Mouse (Mus musculus) testis, adult 2 months (tissue): ENCODE measurements around the gene Immp2l. TPM values are rescaled to one million over a fixed set of nuclear protein-coding genes. Genes with fewer than 3 reads are reported as not detected.

Source experiments
- H3K27ac ChIP-seq: fragments of 200-500 bp; 2 replicates; pipeline ENCODE4 v1.5.1; 2012; ENCODE audit warnings: low read depth, low read length; ENCODE audit not compliant: control insufficient read depth, insufficient read depth
- H3K27me3 ChIP-seq: fragments of 200-500 bp; 2 replicates; pipeline ENCODE4 v1.6.1; 2012; ENCODE audit warnings: mild to moderate bottlenecking, low read length, moderate library complexity; ENCODE audit not compliant: control insufficient read depth, insufficient read depth
- H3K36me3 ChIP-seq: fragments of 200-500 bp; 2 replicates; pipeline ENCODE4 v1.6.1; 2012; ENCODE audit warnings: mild to moderate bottlenecking, low read length; ENCODE audit not compliant: control insufficient read depth, insufficient read depth
- H3K4me1 ChIP-seq: fragments of 200-500 bp; 2 replicates; pipeline ENCODE4 v1.6.1; 2012; ENCODE audit warnings: low read length; ENCODE audit not compliant: control insufficient read depth, insufficient read depth
- H3K4me3 ChIP-seq: fragments of 200-500 bp; 2 replicates; pipeline ENCODE4 v1.5.1; 2012; ENCODE audit warnings: low read depth, mild to moderate bottlenecking, low read length, moderate library complexity, mixed read lengths; ENCODE audit not compliant: control insufficient read depth
- CTCF ChIP-seq: fragments of 200-500 bp; IDR thresholded peaks from 2 replicates; pipeline ENCODE4 v1.5.1; 2012; ENCODE audit warnings: low read depth, mild to moderate bottlenecking, inconsistent platforms, low read length, moderate library complexity; ENCODE audit not compliant: control insufficient read depth, insufficient read depth, insufficient replicate concordance
- POLR2A ChIP-seq: fragments of 200-500 bp; IDR thresholded peaks from 2 replicates; pipeline ENCODE4 v1.6.1; 2012; ENCODE audit warnings: low read depth, mild to moderate bottlenecking, inconsistent platforms, low read length, moderate library complexity; ENCODE audit not compliant: control insufficient read depth
- polyA plus RNA-seq: library from polyadenylated mRNA; depleted of rRNA; stranded (reverse); fragments of >200 nt; gene quantifications from 2 replicates; pipeline ENCODE4 v1.2.3, GENCODE M21; 2012

The Immp2l gene
- polyA plus RNA-seq, 1 experiment, result 45.4 TPM

DNA sequence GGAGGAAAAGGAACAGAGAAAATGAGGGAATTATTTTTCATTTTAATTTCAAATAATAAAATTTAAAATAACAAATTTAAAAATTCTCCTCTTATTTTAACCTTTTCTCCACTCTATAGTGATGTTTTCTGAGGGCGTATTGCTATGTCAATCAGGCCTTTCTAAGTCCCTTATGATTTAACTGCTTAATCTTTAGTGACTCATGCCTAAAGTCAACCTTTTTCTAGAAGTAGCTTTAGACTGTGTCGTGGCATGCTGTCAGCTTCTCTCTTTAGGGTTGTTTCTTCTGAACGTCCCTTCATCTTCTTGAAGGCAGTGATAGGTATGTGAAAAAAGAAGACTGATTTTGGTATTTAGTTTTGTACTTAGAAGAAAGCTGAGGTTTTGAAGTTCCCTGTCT, 214.0 kb downstream of the Immp2l start:
- Histone ChIP-seq H3K27me3 (no peaks in the 10 kb centered on the region), H3K4me1 (no peaks in the 10 kb centered on the region), H3K4me3 (no peak overlapping the region), H3K27ac (no peak overlapping the region), H3K36me3 (no peaks in the 10 kb centered on the region)
- TF ChIP-seq POLR2A (no peak), CTCF (no peak)

DNA sequence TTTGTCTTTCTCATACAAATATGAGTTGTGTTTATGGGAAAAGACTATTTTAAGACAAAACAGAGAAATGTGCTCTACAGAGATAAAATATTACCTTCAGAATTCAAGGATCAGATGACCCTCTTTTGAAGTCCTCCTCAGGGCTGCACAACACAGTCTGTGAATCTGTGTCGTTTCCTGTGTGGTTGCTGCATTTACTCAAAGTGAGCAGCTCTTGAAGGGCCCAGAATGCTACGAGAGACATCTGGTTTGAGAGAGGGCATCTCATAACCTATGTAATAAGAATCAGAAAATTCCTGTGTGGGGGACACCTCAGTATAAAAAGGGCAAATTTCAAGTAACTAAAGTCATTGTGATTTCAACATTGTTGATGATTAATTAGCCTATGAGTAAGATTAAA, 217.3 kb downstream of the Immp2l start:
- Histone ChIP-seq H3K27me3 (no peaks in the 10 kb centered on the region), H3K4me1 (no peaks in the 10 kb centered on the region), H3K27ac (no peak overlapping the region), H3K36me3 (no peaks in the 10 kb centered on the region), H3K4me3 (no peak overlapping the region)
- no peak for TF ChIP-seq CTCF
- no peak for TF ChIP-seq POLR2A

DNA sequence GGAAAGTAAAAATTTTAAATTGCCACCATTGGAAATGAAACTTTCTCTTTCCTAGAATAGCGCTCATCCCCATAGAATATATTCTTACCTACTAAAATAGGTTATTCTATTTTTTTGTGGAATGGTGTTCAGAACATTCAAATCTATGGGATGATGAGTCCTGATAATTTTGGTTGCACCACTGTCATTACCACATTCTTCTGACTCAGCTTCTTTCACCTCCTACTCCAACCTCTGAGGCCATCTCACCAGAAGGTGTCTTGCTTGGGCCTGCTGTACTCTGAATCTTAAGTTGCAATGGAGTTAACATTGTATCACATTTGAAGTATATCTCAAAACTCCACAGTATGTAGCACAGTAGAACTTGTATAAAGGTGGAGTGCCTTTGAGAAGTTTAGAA, 224.4 kb downstream of the Immp2l start:
- Histone ChIP-seq H3K4me1 (no peaks in the 10 kb centered on the region), H3K4me3 (no peak overlapping the region), H3K27ac (no peak overlapping the region), H3K27me3 (no peaks in the 10 kb centered on the region), H3K36me3 (no peaks in the 10 kb centered on the region)
- TF ChIP-seq CTCF (no peak), POLR2A (no peak)

DNA sequence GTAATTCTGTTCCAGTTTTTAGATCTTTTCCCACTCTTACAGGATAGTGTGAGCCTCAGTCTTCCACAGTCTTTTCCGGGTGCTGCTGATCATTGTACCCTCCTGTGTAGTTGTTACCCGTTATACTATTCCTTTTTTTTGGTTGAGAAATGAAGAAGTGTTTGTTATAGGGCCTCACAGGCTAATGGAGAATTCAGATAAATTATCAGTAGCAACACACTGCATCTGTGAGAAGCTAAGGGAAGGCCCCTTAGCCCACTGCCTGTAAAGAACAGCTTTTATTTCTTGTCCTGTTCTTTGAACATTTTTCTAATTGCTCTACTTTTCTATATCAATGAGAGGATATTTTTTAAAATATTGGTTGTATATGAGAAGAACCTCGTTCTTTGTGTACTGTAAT, 226.2 kb downstream of the Immp2l start:
- H3K27ac ChIP-seq, result no peak overlapping the region
- no peak overlapping the region for H3K4me3 ChIP-seq
- TF ChIP-seq CTCF (no peak), POLR2A (no peak)

DNA sequence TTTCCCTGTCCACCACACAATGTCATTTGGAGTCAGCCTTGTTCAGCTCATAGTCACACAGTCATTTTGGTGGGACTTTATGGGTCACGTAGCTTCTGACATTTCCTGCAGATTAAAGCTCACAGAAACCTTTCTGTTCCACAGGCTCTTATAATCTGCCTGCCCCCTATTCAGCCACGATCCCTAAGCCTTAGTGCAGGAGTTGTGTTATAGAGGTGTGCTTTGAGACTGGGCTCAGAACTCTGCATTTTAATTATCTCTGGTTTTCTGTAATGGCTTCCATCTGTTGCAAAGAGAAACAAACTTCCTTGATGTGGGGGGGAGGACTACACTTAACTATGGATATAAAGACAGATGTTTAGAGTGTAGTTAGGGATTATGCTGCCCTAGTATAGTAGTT, 234.0 kb downstream of the Immp2l start:
- H3K36me3 ChIP-seq, result no peaks in the 10 kb centered on the region
- H3K27ac ChIP-seq, result no peak overlapping the region
- H3K4me1 ChIP-seq, result no peaks in the 10 kb centered on the region
- no peaks in the 10 kb centered on the region for H3K27me3 ChIP-seq
- H3K4me3 ChIP-seq, result no peak overlapping the region
- TF ChIP-seq CTCF (no peak), POLR2A (no peak)

More for the DNA sequence above, 226.2 kb downstream of the Immp2l start:
- no peaks in the 10 kb centered on the region for H3K4me1 ChIP-seq
- no peaks in the 10 kb centered on the region for H3K36me3 ChIP-seq
- H3K27me3 ChIP-seq, result no peaks in the 10 kb centered on the region

DNA sequence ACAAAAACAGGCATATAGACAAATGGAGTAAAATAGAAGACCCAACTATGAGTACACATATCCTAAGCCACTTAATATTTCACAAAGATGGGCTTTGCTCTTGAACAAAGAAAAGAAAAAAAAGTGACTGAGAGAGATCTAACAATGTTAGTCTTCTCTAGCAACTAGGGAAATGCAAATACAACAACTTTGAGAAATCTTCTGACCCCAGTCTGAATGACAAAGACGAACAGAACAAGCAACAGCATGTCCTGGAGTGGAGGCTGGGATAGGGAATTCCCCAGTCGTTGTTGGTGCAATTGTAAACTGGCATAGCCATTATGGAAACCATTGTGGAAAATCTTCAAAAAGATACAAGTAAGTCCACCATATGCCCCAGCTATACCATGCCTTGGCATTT, 235.7 kb downstream of the Immp2l start:
- Histone ChIP-seq H3K36me3 (no peaks in the 10 kb centered on the region), H3K4me3 (no peak overlapping the region), H3K27ac (no peak overlapping the region), H3K27me3 (no peaks in the 10 kb centered on the region), H3K4me1 (no peaks in the 10 kb centered on the region)
- no peak for TF ChIP-seq POLR2A
- TF ChIP-seq CTCF, result no peak

DNA sequence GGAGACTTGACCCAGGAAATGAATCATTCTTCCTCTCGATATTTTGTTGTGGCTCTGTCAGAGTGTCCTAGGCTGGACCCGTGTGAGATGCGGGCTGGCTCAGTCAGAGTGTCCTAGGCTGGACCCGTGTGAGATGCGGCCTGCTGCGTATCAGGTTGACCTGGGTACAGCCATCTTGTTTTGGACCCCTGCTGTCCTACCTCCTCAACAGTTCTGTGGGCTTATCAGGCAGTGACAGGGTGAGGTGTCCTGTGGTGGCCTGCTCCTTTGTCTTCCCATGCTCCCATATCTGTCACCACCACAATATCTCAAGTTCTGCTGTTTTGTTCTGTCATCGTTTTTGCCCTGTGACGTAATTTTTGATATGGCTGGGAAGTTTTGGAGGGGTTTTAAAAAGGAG, 250.2 kb downstream of the Immp2l start:
- H3K36me3 ChIP-seq, result no peaks in the 10 kb centered on the region
- H3K27ac ChIP-seq, result no peak overlapping the region
- no peaks in the 10 kb centered on the region for H3K27me3 ChIP-seq
- no peak overlapping the region for H3K4me3 ChIP-seq
- H3K4me1 ChIP-seq, result no peaks in the 10 kb centered on the region
- TF ChIP-seq CTCF, result no peak
- no peak for TF ChIP-seq POLR2A

DNA sequence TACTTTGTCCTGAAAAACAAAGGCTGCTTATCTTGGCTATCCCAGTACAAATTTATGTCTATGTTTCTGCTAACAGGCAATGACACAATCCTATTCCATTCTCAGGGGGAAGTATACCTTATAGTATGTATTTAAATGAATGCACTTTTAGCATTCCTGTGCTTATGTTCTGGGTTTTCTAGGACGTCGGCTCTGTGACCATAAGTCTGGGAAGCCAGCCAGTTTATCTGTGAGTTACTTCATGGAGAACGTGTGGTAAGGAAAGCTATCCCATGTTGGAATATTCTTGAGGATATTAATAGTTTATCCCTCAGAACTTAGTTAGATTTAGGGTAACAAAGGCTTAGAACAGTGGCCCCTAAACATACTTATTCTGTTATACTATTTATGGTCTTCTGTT, 251.5 kb downstream of the Immp2l start:
- no peaks in the 10 kb centered on the region for H3K36me3 ChIP-seq
- H3K4me1 ChIP-seq, result no peaks in the 10 kb centered on the region
- TF ChIP-seq POLR2A, result no peak
- no peak for TF ChIP-seq CTCF
- H3K27ac ChIP-seq, result no peak overlapping the region
- H3K27me3 ChIP-seq, result no peaks in the 10 kb centered on the region
- H3K4me3 ChIP-seq, result no peak overlapping the region
